Mouse (Mus musculus) brain, embryonic 14.5 days (tissue): Measurements from ENCODE around the gene Lmod3. TPM values are rescaled to one million over a fixed set of nuclear protein-coding genes. Genes with fewer than 3 reads are reported as not detected.

ENCODE experiments used
- DNase-seq: peaks from one replicate; pipeline ENCODE4 v3.0.0-alpha.2; 2011; ENCODE audit warnings: low read depth
- CTCF ChIP-seq: fragments of 200-500 bp; IDR thresholded peaks from 2 replicates; pipeline ENCODE4 v1.5.1; 2012; ENCODE audit warnings: inconsistent platforms, mild to moderate bottlenecking, moderate library complexity, borderline replicate concordance; ENCODE audit not compliant: insufficient read depth, insufficient read length; ENCODE audit errors: extremely low read depth
- POLR2A ChIP-seq: fragments of 200-500 bp; IDR thresholded peaks from 2 replicates; pipeline ENCODE4 v1.6.1; 2012; ENCODE audit warnings: mild to moderate bottlenecking, inconsistent platforms, borderline replicate concordance; ENCODE audit not compliant: poor library complexity, insufficient read depth, insufficient read length, severe bottlenecking; ENCODE audit errors: extremely low read depth
- polyA plus RNA-seq: library from polyadenylated mRNA; depleted of rRNA; stranded (reverse); fragments of >200 nt; gene quantifications from 2 replicates; pipeline ENCODE4 v1.2.3, GENCODE M21; 2012; rRNA removed

Gene Lmod3
- polyA plus RNA-seq, 1 experiment = 0.05 TPM

- no peak for DNase-seq
- TF ChIP-seq CTCF = no peak
- TF ChIP-seq POLR2A = no peak
Measured at GRCm38 (mm10) chr6:97207085-97207484, 45.5 kb downstream of the Lmod3 start.

- peak; percentile 65; the same call in 1 of the 2 replicates for TF ChIP-seq POLR2A
- TF ChIP-seq CTCF = no peak
- DNase-seq = peak; percentile 100
Measured at GRCm38 (mm10) chr6:97205439-97205885, 47.1 kb downstream of the Lmod3 start, which contains the start of gene Uba3. TSS of gene Uba3 (minus strand) at chr6:97205647.

GRCm38 (mm10) chr6:97204952-97205351 lies 47.6 kb downstream of the Lmod3 start:
- TF ChIP-seq POLR2A (no peak), CTCF (no peak)
- DNase-seq = peak; percentile 48

- no peak for TF ChIP-seq CTCF
- DNase-seq = no peak
Measured at GRCm38 (mm10) chr6:97204252-97204869, 48.2 kb downstream of the Lmod3 start.

GRCm38 (mm10) chr6:97202477-97202876 lies 50.1 kb downstream of the Lmod3 start:
- TF ChIP-seq POLR2A (no peak), CTCF (no peak)

GRCm38 (mm10) chr6:97200437-97200836 lies 52.1 kb downstream of the Lmod3 start:
- DNase-seq = no peak
- TF ChIP-seq CTCF (no peak), POLR2A (no peak)

More at GRCm38 (mm10) chr6:97202477-97202876, 50.1 kb downstream of the Lmod3 start:
- no peak for DNase-seq

Other genes starting within 250 kb of the Lmod3 start
- gene Fam19a4, start 192.3 kb downstream of the Lmod3 start, polyA plus RNA-seq = 1.4 and 2.3 TPM in 2 replicates
- 12.6 and 15.8 TPM in 2 replicates for gene Eogt, start 103.6 kb downstream of the Lmod3 start, polyA plus RNA-seq
- gene Tmf1, start 73.6 kb downstream of the Lmod3 start, polyA plus RNA-seq = 3.0 and 8.4 TPM in 2 replicates
- gene Uba3, start 47.1 kb downstream of the Lmod3 start, polyA plus RNA-seq = 71.3 and 84.4 TPM in 2 replicates
- 111 and 125 TPM in 2 replicates for gene Arl6ip5, start 42.1 kb downstream of the Lmod3 start, polyA plus RNA-seq